Mouse (Mus musculus): ENCODE data around the gene Hdgfl2.

- no peak for TF ChIP-seq CTCF (conservative IDR thresholded peaks at IDR 0.05 in 1 of 2, IDR thresholded peaks at IDR 0.05 in 1 of 2; ENCODE audit: low read depth in 2 of 2, low read length in 2 of 2)
- no peak for TF ChIP-seq ZKSCAN1 (IDR thresholded peaks at IDR 0.05; ENCODE audit: borderline replicate concordance, low read depth, low read length)
- TF ChIP-seq ELF1 (IDR thresholded peaks at IDR 0.05; ENCODE audit: low read depth, low read length): no peak
- TF ChIP-seq USF2 (conservative IDR thresholded peaks at IDR 0.05; ENCODE audit: low read depth, low read length): no peak
- no peak for TF ChIP-seq MXI1 (IDR thresholded peaks at IDR 0.05; ENCODE audit: low read depth, low read length)
- no peak for TF ChIP-seq POLR2A (IDR thresholded peaks at IDR 0.05; ENCODE audit: low read depth, low read length)
- no peak for TF ChIP-seq MAFK (IDR thresholded peaks at IDR 0.05; ENCODE audit: insufficient replicate concordance, low read length)
- TF ChIP-seq EP300 (IDR thresholded peaks at IDR 0.05; ENCODE audit: low read length): no peak
- TF ChIP-seq ZMIZ1 (IDR thresholded peaks at IDR 0.05; ENCODE audit: low read depth, low read length): no peak
- TF ChIP-seq NRF1 (IDR thresholded peaks at IDR 0.05; ENCODE audit: low read depth, low read length): no peak
Observed at GRCm38 (mm10) chr17:56102158-56102557, 22.7 kb downstream of the Hdgfl2 start.
